Mouse (Mus musculus): ENCODE measurements around the gene Pik3r2.
A peak's percentile ranks its signal among the peaks of the same experiment; 100 is the strongest.

Pik3r2 gene

DNA sequence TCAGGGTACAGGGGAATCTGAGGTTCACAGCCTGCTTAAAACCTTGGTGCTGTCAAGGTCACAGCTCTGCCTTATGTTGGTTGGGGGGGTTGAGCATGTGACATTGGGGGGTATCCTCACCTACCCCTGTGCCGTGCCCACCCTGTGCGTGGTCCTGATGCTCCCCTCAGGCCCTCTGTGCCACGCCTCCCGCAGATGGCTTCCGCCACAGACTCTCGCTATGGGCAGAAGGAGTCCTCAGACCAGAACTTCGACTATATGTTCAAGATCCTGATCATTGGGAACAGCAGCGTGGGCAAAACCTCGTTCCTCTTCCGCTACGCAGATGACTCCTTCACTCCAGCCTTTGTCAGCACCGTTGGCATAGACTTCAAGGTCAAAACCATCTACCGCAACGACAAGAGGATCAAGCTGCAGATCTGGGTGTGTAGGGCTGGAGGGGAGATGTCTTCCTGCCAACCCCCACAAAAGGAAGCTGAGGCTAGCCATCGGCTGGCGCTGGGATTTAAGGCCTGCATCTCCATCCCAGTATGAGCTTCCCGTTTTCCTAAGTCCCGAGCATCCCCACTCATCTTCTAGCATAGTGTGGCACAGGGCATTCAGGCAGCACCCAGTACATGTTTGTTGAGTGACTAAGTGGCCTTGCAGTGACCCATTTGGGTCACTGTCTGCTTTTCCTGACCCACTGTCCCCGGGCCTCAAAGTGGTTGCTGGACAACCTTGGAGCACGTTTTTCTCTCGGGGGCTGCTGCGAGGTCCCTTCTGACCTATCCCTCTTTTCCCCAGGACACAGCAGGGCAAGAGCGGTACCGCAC, 20.6 kb downstream of the Pik3r2 start:
- no peak for DNase-seq

DNA sequence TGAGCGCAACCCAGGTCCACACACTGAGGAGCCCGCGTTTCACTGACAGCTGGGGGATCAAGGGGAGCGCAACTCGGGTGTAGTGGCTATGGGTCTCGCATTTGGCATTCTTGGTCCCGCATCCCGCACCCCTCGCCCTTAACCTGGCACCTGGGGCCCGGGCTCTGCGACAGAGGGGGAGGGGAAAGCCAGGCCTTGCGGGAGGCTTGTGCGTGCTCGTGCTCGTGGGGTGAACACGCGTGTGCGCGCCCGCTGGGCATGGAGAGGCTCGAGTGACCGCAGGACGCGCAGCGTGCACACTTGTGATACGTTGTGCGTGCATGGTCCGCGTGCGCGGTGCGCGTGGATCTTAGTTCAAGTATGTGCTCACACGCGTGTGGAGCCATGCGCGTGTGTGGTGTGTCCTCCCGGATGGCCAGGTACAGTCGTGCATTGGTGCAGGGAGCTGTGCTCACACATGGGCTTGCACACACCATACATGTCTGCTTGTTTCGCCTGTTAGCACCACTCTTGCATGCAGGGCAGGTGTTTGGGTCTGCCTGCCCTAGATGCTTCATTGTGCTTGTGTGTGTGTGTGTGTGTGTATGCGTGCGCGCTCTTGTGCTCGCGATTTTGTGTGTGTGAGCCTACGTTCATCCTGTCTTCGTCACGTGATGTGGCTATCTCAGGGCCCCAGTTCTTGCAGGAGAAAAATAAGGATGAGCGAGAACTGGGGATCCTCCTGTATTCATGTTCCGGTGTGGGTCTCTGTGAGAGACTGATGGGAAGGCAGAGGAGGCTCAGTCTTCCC, 21.4 kb downstream of the Pik3r2 start:
- peak; percentile 89 for DNase-seq

DNA sequence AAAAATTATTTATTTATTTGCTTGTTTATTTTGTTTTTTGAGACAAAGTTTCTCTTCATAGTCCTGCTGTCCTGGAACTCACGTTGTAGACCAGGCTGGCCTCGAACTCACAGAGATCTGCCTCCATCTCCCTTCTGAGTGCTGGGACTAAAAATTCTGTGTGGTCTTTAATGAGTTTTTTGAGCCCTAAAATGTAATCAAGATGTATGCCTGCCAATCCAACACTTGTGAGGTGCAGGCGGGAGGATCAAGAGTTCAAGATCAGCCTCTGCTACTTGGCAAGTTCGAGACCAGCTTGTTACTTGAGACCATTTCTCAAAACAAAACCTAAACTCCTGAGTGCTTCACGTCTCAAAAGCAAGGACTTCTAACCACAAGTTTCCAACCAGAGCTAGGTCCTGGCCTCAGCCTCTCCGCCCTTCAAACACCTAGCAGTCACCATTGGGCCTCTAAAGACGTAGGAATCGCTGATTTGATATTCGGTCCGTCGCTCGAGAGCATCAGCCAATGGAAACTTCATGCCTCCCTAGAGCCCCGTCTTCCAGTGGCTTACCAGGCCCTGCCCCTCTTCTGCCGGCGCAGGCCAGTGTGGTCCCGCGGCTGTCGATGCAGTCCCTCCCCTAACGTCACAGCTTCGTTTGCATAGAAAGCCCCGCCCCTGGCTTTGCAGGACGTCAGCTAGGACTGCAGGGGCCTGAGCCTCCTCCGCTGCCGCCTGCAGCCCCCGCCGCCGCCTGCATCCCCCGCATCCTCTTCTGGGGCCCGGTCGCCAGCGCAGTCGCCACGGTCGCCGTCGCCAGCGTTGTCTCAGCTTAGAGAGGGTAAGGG, 22.3 kb downstream of the Pik3r2 start, which contains the start of gene Rab3a:
Gene Rab3a, plus strand, starts transcription at position 637 of the 828 bp plus-strand sequence.
- DNase-seq, result peak; percentile 98

DNA sequence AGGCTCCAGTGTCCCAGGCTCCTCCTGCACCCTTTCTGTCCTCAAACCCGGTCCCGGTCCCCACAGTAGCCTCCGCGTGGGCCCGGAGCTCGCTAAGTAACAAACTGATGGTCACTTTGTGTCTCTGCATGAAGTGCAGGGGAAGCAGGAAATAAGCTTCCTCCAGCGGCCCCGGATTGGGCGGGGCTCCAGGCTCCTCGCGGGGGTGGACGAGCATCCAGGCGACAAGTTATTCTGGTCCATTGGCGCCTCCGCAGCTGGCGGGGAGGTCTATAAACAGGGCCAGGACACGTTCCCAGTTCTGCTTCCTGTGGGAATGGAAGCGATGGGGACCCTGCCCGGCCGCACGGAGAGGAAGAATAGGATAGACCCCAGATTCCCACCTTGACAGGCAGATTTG, 23.4 kb downstream of the Pik3r2 start:
- DNase-seq, result peak; percentile 72

DNA sequence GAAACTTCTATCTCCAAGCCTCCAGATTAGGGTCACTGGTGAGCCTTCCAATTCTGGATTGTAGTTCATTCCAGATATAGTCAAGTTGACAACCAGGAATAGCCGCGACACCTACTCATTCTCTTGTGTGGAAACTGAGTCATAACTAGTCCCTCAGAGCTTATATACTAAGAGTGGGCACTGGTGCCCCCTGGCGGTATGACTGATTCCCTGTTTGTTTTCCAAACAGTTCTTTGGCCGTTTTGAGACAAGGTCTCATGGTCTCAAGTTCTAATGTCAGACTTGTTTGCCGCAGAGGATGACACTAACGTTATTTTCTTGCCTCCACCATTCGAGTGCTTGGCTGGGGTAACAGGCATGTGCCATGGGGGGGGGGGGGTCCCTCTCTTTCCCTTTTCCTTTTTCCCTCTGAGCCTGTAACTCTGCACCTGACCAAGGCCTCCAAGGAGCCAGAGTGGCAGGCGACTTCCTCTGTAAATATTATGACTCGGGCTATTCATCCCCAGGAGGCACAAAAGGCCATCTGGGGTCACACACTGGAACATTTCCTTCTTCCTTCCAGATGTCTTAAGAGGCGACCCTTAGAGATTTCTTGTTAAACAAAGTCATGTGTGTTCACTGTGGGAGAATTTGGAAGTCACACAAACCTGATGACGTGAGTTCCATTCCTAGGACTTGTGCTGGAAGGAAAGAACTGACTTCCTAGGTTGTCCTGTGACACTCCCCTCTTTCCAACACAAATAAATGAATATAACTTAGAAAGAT, 24.3 kb downstream of the Pik3r2 start:
- peak; percentile 81 for DNase-seq

DNA sequence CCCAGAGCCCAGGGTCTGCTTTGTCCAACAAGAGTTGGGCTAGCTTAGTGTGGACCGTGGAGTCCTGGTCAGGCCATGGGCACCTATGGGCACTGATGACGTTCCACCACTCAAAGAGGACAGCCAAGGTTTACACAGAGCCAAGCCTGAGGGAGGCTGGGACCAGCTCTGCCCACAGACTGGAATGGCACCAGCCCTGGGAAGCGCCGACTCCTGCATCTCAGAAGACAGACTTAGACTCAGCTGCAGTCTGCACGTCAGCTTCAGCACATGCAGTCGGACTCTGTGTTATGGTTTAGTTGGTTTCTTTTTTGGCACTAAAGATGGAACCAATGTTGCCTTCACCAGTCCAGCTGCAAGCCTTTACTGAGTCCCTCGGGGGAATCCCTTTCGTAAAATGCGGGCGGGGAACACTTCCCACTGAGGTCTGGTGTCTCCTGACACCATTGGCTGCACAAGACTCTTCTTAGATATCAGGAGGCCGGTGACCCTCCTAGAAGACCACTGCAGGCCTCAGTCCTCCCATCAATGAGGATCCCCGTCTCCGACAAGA, 26.3 kb downstream of the Pik3r2 start:
- DNase-seq, result no peak

DNA sequence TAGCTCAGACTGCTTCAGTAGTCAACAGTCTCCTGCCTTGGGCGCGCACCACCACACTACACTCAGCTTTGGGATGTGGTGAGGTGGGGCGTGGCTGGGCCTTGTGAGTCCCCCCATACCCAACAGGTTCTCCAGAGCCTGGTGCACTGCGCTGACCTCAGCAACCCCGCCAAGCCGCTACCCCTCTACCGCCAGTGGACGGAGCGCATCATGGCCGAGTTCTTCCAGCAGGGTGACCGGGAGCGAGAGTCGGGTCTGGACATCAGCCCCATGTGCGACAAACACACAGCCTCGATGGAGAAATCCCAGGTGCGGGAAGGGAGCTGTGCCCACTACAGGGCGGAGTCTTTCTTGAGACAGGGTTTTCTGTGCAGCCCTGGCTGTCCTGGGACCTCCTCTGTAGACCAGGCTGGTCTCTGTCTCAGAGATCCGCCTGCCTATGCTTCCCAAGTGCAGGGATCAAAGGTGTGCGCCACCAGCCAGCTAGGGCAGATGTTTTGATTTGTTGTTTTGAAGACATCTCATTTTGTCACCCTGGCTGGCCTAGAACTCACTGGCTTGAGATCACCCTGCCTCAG, 27.3 kb downstream of the Pik3r2 start:
- DNase-seq, result no peak

DNA sequence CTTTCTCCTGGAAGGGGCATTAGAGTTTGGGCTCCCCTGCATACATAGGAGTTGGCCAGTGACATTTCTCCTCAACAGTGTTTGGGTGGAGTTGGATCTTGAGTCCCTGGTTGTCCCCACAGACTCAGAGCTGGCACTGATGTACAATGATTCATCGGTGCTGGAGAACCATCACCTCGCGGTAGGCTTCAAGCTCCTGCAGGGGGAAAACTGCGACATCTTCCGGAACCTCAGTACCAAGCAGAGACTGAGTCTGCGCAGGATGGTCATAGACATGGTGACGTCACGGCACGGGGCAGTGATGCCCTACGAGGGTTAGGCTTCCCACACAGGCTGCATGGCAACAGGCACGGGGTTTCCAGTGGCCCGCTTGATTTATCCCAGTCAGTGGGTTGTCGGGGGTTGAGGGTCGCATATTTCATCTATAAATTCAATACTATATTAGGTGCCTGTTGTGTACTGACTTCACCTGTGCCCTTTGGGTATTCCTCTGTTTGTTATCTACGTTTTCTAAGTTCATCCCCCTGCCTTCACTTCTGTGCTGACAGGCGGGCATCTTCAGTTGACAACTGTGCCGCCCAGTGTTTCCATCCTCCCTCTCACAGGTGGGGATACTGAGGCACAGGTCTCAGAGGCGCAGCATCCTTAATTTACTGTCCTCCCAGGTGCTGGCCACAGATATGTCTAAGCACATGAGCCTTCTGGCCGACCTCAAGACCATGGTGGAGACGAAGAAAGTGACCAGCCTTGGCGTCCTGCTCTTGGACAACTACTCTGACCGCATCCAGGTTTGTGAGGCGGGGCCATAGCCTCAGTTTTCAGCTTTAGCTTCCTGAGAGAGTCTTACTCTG, 28.0 kb downstream of the Pik3r2 start:
- DNase-seq, result no peak

DNA sequence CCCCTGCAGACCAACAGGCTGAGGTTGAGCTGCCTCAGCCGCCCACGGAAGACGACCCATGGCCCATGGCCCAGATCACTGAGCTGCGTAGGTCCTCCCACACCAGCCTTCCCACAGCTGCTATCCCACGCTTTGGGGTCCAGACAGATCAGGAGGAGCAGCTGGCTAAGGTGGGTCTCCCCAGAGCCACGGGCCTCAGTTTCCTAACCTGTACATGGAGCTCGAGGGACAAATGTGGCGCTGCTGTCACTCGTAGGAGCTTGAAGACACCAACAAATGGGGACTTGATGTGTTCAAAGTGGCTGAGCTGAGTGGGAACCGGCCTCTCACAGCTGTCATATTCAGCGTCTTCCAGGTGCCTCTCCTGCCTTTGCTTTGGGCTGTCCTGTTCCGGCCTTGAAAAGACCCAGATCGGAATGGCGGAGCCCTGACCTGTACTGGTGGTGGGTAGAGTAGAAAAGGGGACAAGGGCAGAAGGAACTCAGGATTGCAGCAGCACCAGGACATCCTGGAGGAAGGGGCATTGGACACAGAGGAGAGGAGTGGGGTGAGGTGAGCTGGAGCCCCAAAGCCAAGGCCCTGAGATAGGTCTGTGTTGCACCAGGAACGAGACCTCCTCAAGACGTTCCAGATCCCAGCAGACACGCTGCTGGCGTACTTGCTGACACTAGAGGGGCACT, 29.2 kb downstream of the Pik3r2 start:
- DNase-seq, result no peak

DNA sequence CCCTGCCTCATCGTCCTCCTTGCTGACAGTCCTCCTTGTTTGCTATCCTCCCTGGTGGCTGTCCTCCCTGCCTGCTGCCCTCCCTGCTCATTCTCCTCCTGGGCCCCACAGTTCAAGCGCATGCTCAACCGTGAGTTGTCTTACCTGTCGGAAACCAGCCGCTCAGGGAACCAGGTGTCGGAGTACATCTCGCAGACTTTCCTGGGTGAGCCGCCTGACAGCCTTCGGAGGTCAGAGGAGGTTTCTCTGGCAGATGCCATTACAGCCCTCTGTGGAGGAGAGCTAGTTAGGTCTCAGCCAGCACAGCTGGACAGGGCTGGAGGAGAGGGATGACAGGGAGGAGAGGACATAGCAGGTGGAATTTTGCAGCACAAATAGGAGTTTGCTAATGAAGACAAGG, 29.8 kb downstream of the Pik3r2 start:
- no peak for DNase-seq

DNA sequence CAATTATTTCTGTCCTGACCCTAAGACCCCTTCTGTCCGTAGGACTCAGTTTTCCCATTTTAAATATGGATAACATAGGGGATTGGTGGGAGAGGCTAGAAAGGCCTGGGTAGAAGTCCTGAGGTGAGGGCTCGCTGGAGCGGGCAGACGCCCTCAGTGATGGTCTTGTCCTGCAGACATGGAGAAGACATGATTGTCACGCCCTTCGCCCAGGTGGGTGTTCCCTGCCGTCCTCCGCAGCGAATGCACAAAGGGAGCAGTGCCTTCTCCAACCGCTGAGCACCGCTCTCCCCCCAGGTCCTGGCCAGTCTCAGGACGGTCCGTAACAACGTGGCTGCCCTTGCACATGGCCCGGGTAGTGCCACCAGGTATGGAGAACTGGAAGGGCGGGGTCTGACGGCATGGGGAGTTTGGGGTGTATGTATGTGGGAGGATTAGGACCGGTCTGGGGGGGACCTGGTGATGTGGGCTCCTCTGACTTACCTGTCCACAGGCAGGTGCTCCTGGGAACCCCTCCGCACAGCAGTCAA, 30.8 kb downstream of the Pik3r2 start:
- DNase-seq, result no peak

DNA sequence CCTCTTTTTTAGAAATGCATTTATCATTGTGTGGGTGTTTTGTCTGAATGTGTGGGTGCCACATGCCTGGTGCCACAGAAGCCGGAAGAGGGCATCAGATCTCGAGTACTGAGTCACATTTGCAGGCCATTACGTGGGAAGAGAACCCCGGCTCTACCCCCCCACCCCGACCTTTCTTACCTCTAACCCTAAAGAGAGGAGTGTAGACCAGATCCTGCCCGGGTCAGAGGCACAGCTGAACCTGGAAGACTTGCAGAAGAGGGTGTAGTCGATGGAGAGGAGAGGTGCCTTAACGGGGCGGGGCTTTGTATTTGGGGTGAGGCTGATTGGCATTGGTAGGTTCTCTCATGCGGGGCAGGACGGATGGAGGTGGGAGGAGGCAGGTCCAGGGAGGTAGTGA, 31.7 kb downstream of the Pik3r2 start:
- DNase-seq, result peak; percentile 10

DNA sequence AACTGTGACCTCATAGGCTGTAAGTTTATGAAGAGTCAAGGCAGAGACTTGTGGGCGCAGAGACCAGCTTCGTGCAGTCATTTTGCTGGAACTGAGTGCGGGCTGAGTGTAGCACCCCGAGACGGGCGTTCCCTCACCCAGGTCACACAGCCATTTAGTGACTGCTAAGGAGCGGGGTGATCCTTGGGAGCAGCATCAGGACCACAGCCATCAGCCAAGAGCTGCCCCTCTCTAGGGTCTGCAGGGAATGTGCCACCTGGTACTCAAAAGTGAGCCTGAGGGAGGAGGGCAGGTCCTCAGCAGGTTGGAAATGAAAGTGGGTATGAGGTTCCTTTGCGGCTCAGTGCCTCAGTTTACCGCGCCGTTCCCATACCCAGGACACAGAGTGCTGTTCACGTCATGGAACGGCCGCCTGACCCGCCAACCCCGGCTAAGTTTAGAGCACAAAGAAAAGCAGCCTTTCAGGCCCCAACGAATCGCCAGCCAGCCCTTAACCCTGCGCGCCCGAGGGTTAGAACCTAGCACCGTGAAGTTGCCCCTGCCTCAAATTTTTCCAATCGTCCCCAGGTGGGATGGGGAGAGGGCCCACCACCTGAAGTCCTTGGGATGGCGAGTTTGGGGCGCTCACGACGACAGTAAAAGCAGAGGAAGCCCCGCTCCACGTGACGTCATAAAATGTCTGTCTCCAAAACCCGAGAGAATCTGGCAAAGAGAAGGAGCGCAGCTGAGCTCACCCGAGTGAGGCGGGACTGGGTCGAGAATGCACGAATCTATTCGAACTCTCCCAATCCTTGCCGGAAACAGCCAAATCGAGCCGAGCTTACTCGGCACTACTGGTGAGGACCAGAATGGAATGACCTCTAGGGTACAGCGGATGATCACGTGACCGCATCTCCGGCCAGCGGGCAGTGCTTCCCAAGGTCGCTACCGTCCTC, 32.6 kb downstream of the Pik3r2 start:
- peak; percentile 46 for DNase-seq

DNA sequence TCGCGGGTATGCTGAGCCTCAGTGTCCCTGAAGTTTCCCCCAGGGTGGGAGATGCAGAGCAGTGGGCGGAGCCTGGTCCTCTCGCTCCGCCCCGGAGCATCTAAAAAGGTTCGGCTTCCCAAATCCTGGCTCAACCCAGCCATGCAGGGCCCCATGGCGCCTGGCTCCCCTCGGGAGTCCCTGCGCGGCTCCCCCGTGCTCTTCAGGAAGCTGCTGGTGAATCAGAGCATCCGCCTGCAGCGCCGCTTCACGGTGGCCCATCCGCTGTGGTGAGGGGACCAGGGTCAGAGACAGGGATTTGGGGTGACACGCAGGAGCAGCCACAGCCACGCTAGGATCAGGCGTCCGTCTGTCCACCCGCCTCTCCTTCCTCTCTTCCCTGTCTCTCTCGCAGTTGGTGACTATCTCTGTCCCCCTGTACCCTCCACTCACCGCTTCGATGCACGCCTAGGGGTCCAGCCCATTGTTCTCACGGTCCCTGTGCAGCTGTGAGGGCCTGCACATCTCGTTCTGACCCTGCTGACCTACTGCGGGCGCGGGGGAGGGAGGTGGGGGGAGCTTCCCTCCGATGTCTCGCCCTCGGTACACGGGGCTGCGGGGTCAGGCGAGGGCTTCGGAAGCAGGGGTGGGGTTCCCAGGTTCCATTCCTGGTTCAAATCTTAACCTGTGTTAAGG, 33.4 kb downstream of the Pik3r2 start:
- DNase-seq, result no peak

DNA sequence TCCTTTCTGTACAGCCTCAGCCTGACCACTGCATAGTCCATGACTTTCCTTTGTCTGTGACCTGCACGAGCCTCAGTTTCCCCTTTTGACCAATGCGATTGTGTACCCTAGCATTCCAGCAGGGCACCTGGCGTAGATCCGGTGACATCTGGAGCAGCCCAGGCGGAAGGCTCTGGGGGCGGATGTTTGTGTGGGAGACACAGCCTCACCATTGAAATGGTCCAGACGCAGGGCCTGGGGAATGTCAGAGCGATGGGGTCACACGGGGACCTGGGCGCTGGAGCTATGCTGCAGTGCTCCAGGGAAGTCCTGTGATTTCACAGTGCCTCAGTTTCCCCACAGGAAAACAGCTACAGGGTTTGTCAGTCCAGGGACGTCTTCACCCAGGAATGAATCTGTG, 34.3 kb downstream of the Pik3r2 start:
- no peak for DNase-seq

DNA sequence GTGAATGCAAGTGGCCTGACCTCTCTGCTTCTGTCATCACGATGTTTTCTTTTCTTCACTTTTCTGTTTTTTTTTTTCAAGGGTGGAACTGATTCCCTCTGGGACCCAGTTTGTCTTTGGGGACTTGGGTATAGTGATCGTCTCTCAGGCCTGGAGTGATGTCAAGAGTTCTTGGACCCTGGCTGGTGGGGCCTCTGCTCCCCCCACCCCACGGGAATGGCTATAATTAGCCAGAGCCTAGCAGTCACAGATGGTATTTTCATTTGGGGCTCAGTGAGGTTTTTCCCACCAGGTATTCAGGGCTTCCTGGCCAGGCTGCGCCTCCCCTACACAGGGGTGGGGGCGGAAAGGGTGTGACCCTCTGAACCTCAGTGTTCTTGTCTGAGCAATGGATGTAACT, 34.9 kb downstream of the Pik3r2 start:
- DNase-seq, result no peak

DNA sequence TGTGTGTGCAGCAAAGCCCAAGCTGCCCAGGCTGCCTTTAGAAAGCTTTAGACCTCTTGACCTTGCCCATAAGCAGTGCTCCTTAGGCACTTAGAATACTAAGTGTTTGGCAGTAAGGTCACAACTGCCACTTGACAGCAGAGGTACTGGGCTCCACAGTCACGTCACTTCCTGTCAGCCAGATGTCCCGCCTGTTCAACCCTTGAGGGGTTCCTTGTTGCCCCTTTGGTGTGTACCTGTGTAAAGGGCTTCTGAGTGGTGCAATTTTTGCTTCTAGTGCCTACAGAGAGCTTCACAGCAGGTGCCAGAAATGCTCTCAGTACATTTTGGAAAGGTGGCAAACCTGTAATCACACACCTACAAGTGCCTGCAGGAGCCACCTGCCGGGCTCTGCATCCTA, 38.3 kb downstream of the Pik3r2 start:
- DNase-seq, result no peak

DNA sequence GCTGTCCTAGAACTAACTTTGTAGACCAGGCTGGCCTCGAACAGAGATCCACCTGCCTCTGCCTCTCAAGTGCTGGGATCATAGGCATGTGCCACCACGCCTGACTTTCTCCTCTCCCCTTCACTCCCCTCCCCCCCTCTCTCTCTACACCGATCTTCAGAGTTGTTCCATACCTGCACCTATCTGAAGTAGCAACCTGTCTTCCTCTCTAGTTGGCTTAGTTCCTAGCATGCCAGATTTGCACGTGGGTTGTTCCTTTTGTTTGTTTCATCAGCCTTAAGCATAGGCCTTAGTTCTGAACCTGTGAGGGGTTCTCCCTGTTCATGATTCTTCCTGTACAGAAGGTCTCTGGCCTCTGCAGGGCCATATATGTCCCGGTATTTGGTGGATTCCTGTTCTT, 38.8 kb downstream of the Pik3r2 start:
- DNase-seq, result no peak
